Mouse (Mus musculus) c-Kit-positive CD71-positive TER-119-positive erythroid progenitor cells, embryonic 14.5 days (primary cell): ENCODE measurements around the gene Amigo2.
A peak's percentile ranks its signal among the peaks of the same experiment; 100 is the strongest.
"Not testable (repeated sequence)": the region's sequence is repeated elsewhere in the genome, so short reads cannot be mapped to it uniquely, and the experiment has no call there.

ENCODE experiments used
- DNase-seq: peaks from one replicate; pipeline ENCODE4 v3.0.0-alpha.2; 2013; ENCODE audit warnings: low spot score

Amigo2 gene

DNA sequence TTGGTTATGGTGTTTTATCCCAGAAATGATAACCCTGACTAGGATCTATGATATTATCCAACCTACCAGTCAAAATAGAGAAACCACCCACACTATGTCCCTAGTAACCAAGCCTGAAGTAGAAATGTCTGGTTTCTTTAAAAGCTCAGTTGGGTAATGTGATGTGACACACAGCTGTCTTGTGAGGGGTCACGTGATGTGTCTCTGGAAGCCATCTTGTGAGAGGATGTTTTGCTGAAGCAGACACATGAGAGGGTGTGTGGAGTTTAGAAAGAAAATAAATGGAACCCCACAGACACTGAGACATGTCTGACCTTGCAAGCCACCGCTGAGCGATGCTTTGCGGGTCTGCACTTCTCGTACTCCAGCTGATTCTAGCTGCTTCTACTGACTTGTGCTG is 30.2 kb downstream of the Amigo2 start:
- DNase-seq: no peak

DNA sequence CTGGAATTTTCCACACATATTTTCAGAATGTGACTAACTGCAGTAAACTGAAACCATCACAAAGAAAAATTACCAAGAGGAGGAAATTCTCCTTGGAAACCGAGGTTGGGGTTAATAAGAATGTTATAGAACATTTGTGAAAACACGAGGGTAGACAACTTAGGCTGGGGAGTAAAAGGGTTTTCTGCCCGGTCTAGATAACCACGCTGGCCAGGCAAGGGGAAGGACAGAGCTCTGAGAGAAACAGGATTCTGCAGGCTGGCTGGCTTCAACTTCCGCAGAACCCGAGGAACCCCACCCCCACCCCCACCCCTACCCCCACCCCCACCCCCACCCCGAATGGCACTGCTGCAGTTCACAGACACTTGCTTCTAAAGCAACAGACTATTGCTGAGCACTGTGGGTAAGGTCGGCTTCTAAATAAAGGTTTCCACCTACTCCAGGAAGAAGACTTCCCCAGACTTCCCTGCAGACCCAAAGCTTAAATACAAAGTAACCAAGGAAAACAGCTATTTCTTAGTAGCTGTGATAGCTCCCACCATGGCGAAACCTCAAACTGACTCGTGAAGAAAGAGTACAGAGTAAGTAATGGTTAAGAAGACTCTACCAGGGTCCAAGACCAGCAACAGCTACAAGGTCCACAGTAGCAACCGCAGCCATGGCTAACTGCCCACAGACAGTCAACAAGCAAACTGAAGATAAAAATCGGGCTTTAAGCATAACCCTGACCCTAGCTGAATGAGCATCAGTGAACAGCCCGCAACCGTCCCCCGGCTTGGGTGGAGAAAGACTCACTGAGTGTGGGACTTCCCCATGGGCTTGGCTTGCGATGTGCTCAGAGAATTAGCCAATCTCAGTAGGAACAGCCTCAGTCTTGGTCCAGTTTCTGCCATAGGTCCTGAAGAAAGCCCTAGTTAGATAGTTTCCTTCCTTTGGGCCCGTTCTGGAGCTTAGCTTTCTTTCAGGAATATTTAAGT is 34.3 kb downstream of the Amigo2 start:
- DNase-seq: no peak

DNA sequence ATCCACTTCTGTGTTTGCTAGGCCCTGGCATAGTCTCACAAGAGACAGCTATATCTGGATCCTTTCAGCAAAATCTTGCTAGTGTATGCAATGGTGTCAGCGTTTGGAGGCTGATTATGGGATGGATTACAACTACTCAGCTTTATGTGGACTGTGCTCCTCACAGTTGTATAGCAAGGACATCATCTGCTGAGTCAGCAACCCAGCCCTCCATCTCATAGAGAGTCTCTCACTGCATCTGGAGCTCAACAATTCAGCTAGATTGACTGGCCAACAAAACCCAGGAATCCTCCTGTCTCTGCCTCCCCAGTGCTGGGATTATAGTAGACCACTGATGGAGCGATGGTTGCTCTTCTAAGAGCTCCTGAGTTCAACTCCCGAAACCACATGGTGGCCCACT is 37.3 kb downstream of the Amigo2 start:
- DNase-seq: not testable (repeated sequence)

DNA sequence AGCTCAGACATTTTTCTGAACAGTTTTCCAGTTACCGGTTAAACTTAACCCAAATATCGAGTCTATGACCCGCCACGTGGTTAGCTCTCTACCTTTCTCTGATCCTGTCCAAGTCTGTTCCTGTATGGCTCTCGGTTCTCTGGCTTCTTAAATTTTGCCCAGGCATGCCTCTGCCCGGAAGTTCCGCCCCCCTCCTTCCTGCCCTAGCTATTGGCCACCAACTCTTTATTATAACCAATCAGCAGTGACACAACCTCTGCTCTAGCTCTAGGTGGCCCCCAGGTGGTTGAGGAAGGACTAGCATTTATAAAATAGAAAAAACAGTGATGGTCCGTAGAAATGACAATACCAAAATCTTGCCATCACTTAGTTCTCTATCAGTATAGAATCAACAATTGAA is 40.6 kb downstream of the Amigo2 start:
- no peak for DNase-seq

DNA sequence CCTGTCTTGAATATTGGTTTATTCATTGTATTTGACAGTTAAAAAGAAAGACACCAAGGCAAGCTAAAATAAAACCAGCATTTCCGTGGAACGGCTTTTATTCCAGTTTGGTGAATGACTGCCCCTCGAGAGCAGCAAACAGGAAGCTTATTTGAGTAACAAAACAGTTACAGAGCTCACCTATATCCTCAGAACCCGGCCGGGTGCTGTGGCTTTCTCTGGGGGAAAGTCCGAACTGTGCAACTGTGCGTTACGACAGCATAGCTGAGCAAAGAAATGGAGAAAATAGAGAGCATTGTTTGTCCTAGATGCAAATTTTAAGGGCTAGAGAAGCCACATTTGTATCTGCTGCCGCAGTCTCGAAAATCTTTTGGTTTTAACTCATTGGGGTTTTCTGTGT is 41.3 kb downstream of the Amigo2 start:
- no peak for DNase-seq

DNA sequence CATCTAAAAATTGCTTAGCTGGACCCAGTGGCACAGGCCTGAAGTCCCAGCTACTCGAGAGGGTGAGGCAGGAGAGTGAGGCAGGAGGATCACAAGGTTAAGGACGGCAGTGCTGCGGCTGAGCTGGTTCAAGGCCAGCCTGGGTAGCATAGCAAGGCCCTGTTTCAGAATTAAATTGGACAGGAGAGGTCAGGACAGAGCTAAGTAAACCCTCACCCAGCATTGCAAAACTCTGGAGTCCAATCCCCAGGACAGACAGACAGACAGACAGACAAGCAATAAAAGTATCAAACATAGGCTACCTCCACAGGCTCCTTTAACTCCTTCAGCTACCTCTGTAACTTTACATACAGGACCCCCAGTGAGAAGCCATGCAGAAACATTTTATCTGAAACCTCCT is 42.2 kb downstream of the Amigo2 start:
- no peak for DNase-seq

DNA sequence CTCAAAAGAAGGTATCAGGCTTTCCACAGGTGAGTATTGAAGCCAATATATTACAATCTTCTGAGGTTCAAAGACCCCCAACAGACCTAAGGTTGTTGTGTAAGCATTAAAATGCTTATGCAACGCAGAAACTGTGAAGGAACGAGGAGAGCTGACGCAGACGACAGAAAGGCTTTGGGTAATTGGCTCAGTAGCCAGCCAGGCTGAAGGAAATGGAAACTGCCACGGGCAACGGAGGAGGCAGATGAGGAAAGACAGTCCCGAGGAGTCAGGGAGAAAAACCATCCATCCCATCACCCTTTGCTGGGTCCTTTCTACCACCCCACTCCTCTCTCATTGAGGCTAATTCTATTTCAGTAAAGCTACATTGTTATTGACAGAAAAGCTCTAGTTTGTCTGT is 50.4 kb downstream of the Amigo2 start:
- no peak for DNase-seq

DNA sequence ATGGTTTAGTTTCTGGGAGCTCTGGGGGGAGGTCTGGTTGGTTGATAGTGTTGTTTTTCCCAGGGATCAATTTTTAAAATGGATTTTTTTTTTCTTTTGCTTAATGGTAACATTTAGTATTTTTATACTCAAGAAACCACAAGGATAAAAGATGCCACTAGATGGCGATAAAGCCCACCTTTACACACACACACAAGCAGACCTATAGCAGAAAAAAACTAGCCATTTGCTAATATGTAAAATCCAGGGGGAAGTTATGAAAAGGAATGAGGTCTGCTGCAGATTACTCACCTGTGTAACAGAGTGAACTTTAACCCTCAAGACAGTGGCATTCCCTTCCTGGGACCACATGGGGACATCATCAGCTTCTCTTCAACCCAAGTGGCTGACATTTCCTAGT is 51.5 kb downstream of the Amigo2 start:
- DNase-seq: peak; percentile 30
